Mouse (Mus musculus) lung, embryonic 14.5 days (tissue): ENCODE results near the gene Hipk3. TPM values are rescaled to one million over a fixed set of nuclear protein-coding genes. Genes with fewer than 3 reads are reported as not detected.

Experiments
- ATAC-seq: fragments of 200-750 bp; cut with Nextera tagmentation; 2 replicates; pipeline ENCODE4 v1.8.0; 2017; ENCODE audit warnings: mild to moderate bottlenecking, moderate TSS enrichment, moderate library complexity; ENCODE audit not compliant: insufficient read depth
- DNase-seq: peaks from one replicate; pipeline ENCODE4 v3.0.0-alpha.2; 2015
- H3K27ac ChIP-seq: fragments of 300-500 bp; sonication (generic); 2 replicates; pipeline ENCODE4 v1.5.1; 2014; ENCODE audit warnings: low read depth, mild to moderate bottlenecking, moderate library complexity
- H3K27me3 ChIP-seq: fragments of 300-500 bp; sonication (generic); 2 replicates; pipeline ENCODE4 v1.6.1; 2014; ENCODE audit warnings: low read length, control low read depth; ENCODE audit not compliant: insufficient read depth
- H3K36me3 ChIP-seq: fragments of 300-500 bp; sonication (generic); 2 replicates; pipeline ENCODE4 v1.6.1; 2014; ENCODE audit warnings: control low read depth; ENCODE audit not compliant: insufficient read depth
- H3K4me1 ChIP-seq: fragments of 300-500 bp; sonication (generic); 2 replicates; pipeline ENCODE4 v1.6.1; 2014; ENCODE audit warnings: antibody characterized with exemption, control low read depth; ENCODE audit not compliant: insufficient read depth
- H3K4me2 ChIP-seq: fragments of 300-500 bp; sonication (generic); 2 replicates; pipeline ENCODE4 v1.6.1; 2014; ENCODE audit warnings: mild to moderate bottlenecking
- H3K4me3 ChIP-seq: fragments of 300-500 bp; sonication (generic); 2 replicates; pipeline ENCODE4 v1.5.1; 2014; ENCODE audit warnings: low read depth, low read length
- H3K9ac ChIP-seq: fragments of 300-500 bp; sonication (generic); 2 replicates; pipeline ENCODE4 v1.6.1; 2014
- H3K9me3 ChIP-seq: fragments of 300-500 bp; sonication (generic); 2 replicates; pipeline ENCODE4 v1.6.1; 2016; ENCODE audit warnings: low read depth, low read length, control low read depth
- CTCF ChIP-seq: IDR thresholded peaks from 2 replicates; pipeline ENCODE4 v1.5.1; 2016; ENCODE audit warnings: antibody characterized with exemption, low read depth
- WGBS: fragments of 180-500 bp; shearing (Covaris S2); extraction: QIAGEN DNeasy Blood & Tissue Kit; methylation state at CpG from one replicate; pipeline ENCODE4 v1.1.7; 2014; 5-methylcytosine and 5-hydroxymethylcytosine counted together
- polyA plus RNA-seq: library from polyadenylated mRNA; unstranded; fragments of >200 nt; fragmentation: Nextera tagmentation; extraction: Ambion mirVana; gene quantifications from 2 replicates; pipeline ENCODE4 v1.2.1, GENCODE M21; 2014

Hipk3 gene
- polyA plus RNA-seq, 1 experiment from 2014 or later: 26.3 TPM

- no peak for DNase-seq
- 81% methylated on average over 6 of the region's 6 CpGs for WGBS
- ATAC-seq: no peak
- H3K4me1 ChIP-seq: peaks cover 4% of the 10 kb centered on the region; the same call in 1 of the 2 replicates
- no peak overlapping the region for H3K4me2 ChIP-seq
- H3K27ac ChIP-seq: no peak overlapping the region
- no peak for TF ChIP-seq CTCF
- H3K4me3 ChIP-seq: no peak overlapping the region
- H3K27me3 ChIP-seq: no peaks in the 10 kb centered on the region
- H3K9me3 ChIP-seq: no peaks in the 10 kb centered on the region
- H3K9ac ChIP-seq: no peak overlapping the region
- peaks cover 13% of the 10 kb centered on the region for H3K36me3 ChIP-seq
Observed at GRCm38 (mm10) chr2:104472056-104472455, 22.2 kb downstream of the Hipk3 start.

GRCm38 (mm10) chr2:104471161-104471560, 23.1 kb downstream of the Hipk3 start:
- Histone ChIP-seq H3K9me3 (no peaks in the 10 kb centered on the region), H3K9ac (no peak overlapping the region), H3K4me3 (no peak overlapping the region), H3K27ac (no peak overlapping the region), H3K4me1 (peaks cover 4% of the 10 kb centered on the region; the same call in 1 of the 2 replicates), H3K36me3 (peaks cover 13% of the 10 kb centered on the region), H3K27me3 (no peaks in the 10 kb centered on the region), H3K4me2 (no peak overlapping the region)
- TF ChIP-seq CTCF: no peak
- ATAC-seq (no peak), DNase-seq (no peak)
- WGBS: 91% methylated on average over 16 of the region's 16 CpGs

GRCm38 (mm10) chr2:104470536-104470935, 23.7 kb downstream of the Hipk3 start:
- no peaks in the 10 kb centered on the region for H3K9me3 ChIP-seq
- no peak for TF ChIP-seq CTCF
- no peak overlapping the region for H3K27ac ChIP-seq
- H3K9ac ChIP-seq: no peak overlapping the region
- H3K27me3 ChIP-seq: no peaks in the 10 kb centered on the region
- ATAC-seq (no peak), DNase-seq (no peak)
- 85% methylated on average over 6 of the region's 6 CpGs for WGBS
- H3K36me3 ChIP-seq: peaks cover 13% of the 10 kb centered on the region
- peaks cover 4% of the 10 kb centered on the region; the same call in 1 of the 2 replicates for H3K4me1 ChIP-seq
- H3K4me3 ChIP-seq: no peak overlapping the region
- H3K4me2 ChIP-seq: no peak overlapping the region

- no peak for TF ChIP-seq CTCF
- WGBS: 74% methylated on average over 5 of the region's 5 CpGs
- Histone ChIP-seq H3K27ac (no peak overlapping the region), H3K9me3 (no peaks in the 10 kb centered on the region), H3K4me2 (no peak overlapping the region), H3K27me3 (no peaks in the 10 kb centered on the region), H3K36me3 (peaks cover 13% of the 10 kb centered on the region), H3K4me1 (peaks cover 4% of the 10 kb centered on the region; the same call in 1 of the 2 replicates), H3K4me3 (no peak overlapping the region), H3K9ac (no peak overlapping the region)
- no peak for ATAC-seq
- DNase-seq: no peak
Observed at GRCm38 (mm10) chr2:104468419-104468818, 25.8 kb downstream of the Hipk3 start.

GRCm38 (mm10) chr2:104466908-104467616, 27.2 kb downstream of the Hipk3 start:
- DNase-seq: no peak
- no peaks in the 10 kb centered on the region for H3K9me3 ChIP-seq
- TF ChIP-seq CTCF: no peak
- no peak overlapping the region for H3K4me3 ChIP-seq
- peaks cover 1% of the 10 kb centered on the region; the same call in 1 of the 2 replicates for H3K4me1 ChIP-seq
- WGBS: 65% methylated on average over 9 of the region's 9 CpGs
- H3K36me3 ChIP-seq: peaks cover 17% of the 10 kb centered on the region
- no peak overlapping the region for H3K4me2 ChIP-seq
- no peak for ATAC-seq
- no peak overlapping the region for H3K9ac ChIP-seq
- no peak overlapping the region for H3K27ac ChIP-seq
- no peaks in the 10 kb centered on the region for H3K27me3 ChIP-seq

GRCm38 (mm10) chr2:104465639-104466430, 28.4 kb downstream of the Hipk3 start:
- no peaks in the 10 kb centered on the region for H3K4me1 ChIP-seq
- no peak overlapping the region for H3K27ac ChIP-seq
- peaks cover 10% of the 10 kb centered on the region; the same call in 1 of the 2 replicates for H3K36me3 ChIP-seq
- no peaks in the 10 kb centered on the region for H3K9me3 ChIP-seq
- H3K9ac ChIP-seq: no peak overlapping the region
- DNase-seq (no peak), ATAC-seq (no peak)
- no peak overlapping the region for H3K4me2 ChIP-seq
- TF ChIP-seq CTCF: no peak
- 92% methylated on average over 8 of the region's 8 CpGs for WGBS
- no peak overlapping the region for H3K4me3 ChIP-seq
- H3K27me3 ChIP-seq: no peaks in the 10 kb centered on the region

- no peaks in the 10 kb centered on the region for H3K4me1 ChIP-seq
- H3K27me3 ChIP-seq: no peaks in the 10 kb centered on the region
- 36% methylated on average over 3 of the region's 3 CpGs for WGBS
- H3K9me3 ChIP-seq: no peaks in the 10 kb centered on the region
- no peak overlapping the region for H3K4me2 ChIP-seq
- H3K36me3 ChIP-seq: 0 out of 2 replicates have a peak, but pooled peaks cover 3% of the 10 kb centered on the region
- ATAC-seq (no peak), DNase-seq (no peak)
- no peak overlapping the region for H3K27ac ChIP-seq
- H3K9ac ChIP-seq: no peak overlapping the region
- H3K4me3 ChIP-seq: no peak overlapping the region
- TF ChIP-seq CTCF: no peak
Observed at GRCm38 (mm10) chr2:104460021-104460420, 34.2 kb downstream of the Hipk3 start.
